Mouse (Mus musculus) thymus, postnatal 36 days (tissue): Measurements from ENCODE around the gene Map2k5.

Experiments
- DNase-seq, 2 experiments: peaks; one replicate each; pipeline ENCODE4 v3.0.0; 2022; ENCODE audit warnings: mixed read lengths in 2 of 2

Map2k5 gene

DNA sequence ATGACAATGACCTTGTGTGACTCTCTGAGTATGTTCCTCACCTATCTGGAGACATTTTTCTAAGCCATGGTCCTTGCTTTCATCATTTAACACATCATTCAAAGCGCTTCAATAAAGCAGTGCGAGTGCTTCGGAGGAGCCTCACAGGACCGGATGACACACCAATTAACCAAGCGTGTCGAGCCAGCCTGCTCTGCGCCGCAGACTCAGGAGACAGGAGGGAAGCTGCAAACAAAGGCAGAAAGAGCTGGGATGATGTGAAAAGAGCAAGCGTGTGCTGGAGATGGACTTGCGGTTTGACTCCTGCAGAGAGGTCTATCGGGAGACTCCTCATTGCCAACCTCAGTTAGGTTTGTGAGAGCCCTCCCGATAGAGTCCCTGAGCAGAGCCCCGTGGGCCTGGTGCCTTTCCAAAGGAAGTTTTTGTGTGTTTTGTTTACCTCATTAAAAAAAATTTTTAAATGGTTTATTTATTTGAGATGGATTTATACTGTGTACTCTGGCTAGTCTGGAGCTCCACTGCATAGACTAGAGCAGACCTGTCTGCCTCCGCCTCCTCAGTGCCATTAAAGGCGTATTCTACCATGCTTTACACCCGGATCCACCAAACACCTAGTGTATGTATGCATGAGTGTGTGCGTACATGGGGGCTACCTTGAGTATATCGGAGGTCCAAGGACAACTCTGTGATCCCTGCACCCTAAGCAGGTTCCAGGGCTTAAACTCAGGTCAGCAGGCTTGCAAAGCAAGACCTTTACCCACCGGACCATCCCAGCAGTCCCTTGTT lies 126.7 kb downstream of the Map2k5 start:
- no peak for DNase-seq

DNA sequence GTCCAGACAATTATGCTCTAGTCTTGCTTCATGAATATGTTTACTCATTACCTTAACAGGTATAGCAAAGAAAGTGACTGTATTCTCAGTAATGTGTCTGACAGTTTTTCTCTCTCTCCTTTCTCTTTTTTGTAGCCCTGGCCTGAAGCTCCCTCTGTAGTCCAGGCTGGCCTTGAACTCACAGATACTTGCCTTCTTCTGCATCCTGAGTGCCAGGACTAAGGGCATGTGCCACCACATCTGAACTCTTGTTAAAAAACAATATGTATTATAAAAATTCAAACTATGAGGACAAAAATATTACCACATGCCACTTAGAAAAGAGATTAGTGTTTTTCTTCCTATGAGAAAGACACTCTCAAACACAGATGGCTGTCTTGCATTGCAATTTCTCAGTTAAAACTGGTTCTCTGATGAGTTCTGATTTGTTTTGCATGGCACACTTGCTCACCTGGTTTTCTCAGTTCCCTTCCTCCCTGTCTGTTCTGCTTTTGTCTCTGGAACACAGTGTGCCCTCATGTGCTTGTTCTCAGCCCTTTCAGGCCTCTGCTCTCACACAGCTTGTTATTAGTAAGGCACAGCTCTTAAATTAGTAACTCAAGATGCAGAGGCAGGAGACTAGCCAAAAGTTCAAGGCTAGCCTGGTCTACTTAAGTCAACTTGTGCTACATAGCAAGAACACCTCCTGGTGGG lies 129.5 kb downstream of the Map2k5 start:
- DNase-seq, result no peak

GRCm38 (mm10) chr9:63246568-63247169 lies 131.0 kb downstream of the Map2k5 start:
- no peak for DNase-seq

DNA sequence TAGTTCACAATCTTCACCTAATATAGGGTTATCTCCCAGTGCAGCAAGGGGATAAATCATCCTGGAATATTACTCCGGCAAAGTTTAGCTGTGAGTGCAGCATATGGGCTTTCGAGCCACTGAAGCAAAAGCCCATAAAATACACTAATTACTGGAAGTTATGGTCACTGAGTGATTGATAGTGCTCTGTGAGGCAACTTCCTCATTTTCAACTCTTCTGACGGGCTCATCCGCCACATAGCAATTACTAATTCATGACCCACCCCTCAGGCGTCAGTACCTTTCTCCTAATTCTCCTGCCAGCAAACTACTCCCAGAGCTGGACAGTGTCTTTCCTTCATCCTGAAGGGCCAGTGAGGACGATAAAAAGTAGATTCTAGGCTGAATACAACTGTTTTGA lies 135.7 kb downstream of the Map2k5 start:
- no peak for DNase-seq

GRCm38 (mm10) chr9:63241241-63241640 lies 136.5 kb downstream of the Map2k5 start:
- no peak for DNase-seq

DNA sequence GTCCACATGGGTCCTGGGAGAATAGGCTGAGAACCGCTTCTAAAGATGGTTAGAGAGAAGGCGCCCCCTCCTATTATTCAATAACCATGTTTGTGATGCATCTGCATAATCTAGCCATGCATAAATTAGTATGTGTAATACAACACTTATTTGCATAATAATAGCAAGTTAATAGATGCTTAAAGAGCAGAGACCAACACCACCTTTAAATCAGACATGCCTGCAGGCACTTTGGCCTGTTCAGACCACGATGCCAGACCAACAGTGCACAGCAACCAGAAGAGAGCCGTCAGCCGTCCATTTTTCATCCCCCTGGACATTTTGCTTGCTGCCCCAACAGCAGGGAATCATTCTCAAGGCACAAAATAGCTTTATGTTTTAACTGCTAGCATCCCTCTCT lies 143.3 kb downstream of the Map2k5 start:
- DNase-seq, result no peak

- no peak for DNase-seq
Observed at GRCm38 (mm10) chr9:63230289-63230688, 147.4 kb downstream of the Map2k5 start.

DNA sequence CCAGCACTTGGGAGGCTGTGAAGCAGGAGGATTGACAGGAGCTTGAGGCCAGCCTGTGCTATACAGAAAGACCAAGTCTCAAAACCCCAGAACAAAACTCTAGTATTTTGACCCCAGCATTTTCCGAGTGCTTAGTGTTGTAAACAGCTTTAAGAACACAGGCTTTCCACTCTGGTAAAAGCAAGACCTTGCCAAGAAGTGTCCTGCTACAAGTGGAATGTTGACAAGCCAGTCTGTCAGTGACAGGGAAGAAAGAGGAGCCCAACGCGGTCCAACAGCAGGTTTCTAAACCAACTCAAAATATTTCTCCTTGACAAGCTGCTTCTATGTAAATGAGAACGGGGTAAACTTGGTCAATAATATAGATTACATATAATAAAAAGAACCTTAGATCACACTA lies 148.6 kb downstream of the Map2k5 start:
- DNase-seq, result no peak

GRCm38 (mm10) chr9:63222161-63222560 lies 155.5 kb downstream of the Map2k5 start:
- no peak for DNase-seq

- DNase-seq, result no peak
Observed at GRCm38 (mm10) chr9:63219851-63220250, 157.9 kb downstream of the Map2k5 start.

GRCm38 (mm10) chr9:63215031-63215430 lies 162.7 kb downstream of the Map2k5 start:
- DNase-seq, result no peak

GRCm38 (mm10) chr9:63206769-63207276 lies 170.9 kb downstream of the Map2k5 start:
- DNase-seq, result no peak

GRCm38 (mm10) chr9:63203461-63203860 lies 174.2 kb downstream of the Map2k5 start:
- no peak for DNase-seq

- no peak for DNase-seq
Observed at GRCm38 (mm10) chr9:63201376-63202323, 176.1 kb downstream of the Map2k5 start.

- DNase-seq, result no peak
Observed at GRCm38 (mm10) chr9:63197252-63197651, 180.4 kb downstream of the Map2k5 start.

GRCm38 (mm10) chr9:63196114-63196682 lies 181.5 kb downstream of the Map2k5 start:
- DNase-seq, result no peak

DNA sequence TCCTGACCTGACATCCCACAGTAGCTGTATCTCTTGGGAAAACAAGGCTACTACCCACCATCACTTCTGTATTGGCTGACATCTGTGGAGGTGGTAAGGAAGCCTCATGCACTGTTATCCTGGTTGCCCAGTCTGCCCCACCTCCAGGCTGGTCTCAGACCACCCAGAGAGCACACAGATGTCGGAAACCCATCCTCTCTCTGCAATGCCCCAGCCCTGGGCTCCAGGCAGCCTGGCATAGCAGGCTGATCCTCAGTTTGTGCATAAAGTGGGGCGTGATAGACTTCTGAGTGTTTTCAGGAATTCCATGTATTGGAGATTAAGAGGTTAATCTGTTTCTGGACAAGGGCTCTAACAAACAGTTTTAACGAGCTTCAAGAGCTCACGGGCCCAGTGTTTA lies 182.2 kb downstream of the Map2k5 start:
- DNase-seq, result no peak

- no peak for DNase-seq
Observed at GRCm38 (mm10) chr9:63194791-63195190, 182.9 kb downstream of the Map2k5 start.

DNA sequence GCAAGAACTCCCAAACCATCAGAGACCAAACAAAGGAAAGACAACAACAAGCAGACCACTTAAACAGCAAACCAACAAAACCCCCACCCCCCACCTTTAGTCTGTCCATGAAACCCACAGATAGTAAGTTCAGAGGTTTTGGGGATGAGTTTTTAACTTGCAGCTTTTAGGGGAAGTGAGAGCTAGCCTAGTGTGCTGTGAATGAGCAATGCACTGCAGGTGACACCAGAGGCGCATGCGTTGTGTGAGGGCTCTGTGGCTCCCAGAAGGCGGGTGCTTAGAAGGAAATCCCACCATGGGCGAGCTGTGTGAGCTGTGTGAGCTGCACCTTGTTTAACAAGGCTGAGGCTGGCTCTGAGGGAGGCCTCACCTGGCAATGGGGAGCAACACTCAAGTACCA lies 184.9 kb downstream of the Map2k5 start:
- no peak for DNase-seq

- DNase-seq, result no peak
Observed at GRCm38 (mm10) chr9:63187310-63187709, 190.4 kb downstream of the Map2k5 start.

GRCm38 (mm10) chr9:63185249-63185648 lies 192.5 kb downstream of the Map2k5 start:
- DNase-seq, result no peak

GRCm38 (mm10) chr9:63183864-63184263 lies 193.8 kb downstream of the Map2k5 start:
- no peak for DNase-seq
